Mouse (Mus musculus) liver, embryonic 13.5 days (tissue): ENCODE measurements around the gene Rasgrf1. TPM values are rescaled to one million over a fixed set of nuclear protein-coding genes. Genes with fewer than 3 reads are reported as not detected.
"Not testable (repeated sequence)": the region's sequence is repeated elsewhere in the genome, so short reads cannot be mapped to it uniquely, and the experiment has no call there.

Source experiments
- ATAC-seq: fragments of 200-750 bp; cut with Nextera tagmentation; 2 replicates; pipeline ENCODE4 v1.8.0; 2017; ENCODE audit warnings: low read depth, mild to moderate bottlenecking, moderate number of reproducible peaks, moderate library complexity
- DNase-seq: peaks from one replicate; pipeline ENCODE4 v3.0.0; 2022
- H3K27ac ChIP-seq: fragments of 300-500 bp; sonication (generic); 2 replicates; pipeline ENCODE4 v1.5.1; 2015; ENCODE audit warnings: moderate library complexity, mild to moderate bottlenecking, inconsistent platforms
- H3K27me3 ChIP-seq: fragments of 300-500 bp; sonication (generic); 2 replicates; pipeline ENCODE4 v1.6.1; 2015; ENCODE audit warnings: mild to moderate bottlenecking, inconsistent platforms
- H3K36me3 ChIP-seq: fragments of 300-500 bp; sonication (generic); 2 replicates; pipeline ENCODE4 v1.6.1; 2015; ENCODE audit warnings: mild to moderate bottlenecking, inconsistent platforms
- H3K4me1 ChIP-seq: fragments of 300-500 bp; sonication (generic); replicated peaks from 2 replicates; pipeline ENCODE4 v1.6.1; 2015; ENCODE audit warnings: inconsistent platforms
- H3K4me2 ChIP-seq: fragments of 300-500 bp; sonication (generic); 2 replicates; pipeline ENCODE4 v1.6.1; 2015; ENCODE audit warnings: inconsistent platforms, mild to moderate bottlenecking, moderate library complexity
- H3K4me3 ChIP-seq: fragments of 300-500 bp; sonication (generic); replicated peaks from 2 replicates; pipeline ENCODE4 v1.5.1; 2015; ENCODE audit warnings: mild to moderate bottlenecking, inconsistent platforms
- H3K9ac ChIP-seq: fragments of 300-500 bp; sonication (generic); 2 replicates; pipeline ENCODE4 v1.6.1; 2015; ENCODE audit warnings: mild to moderate bottlenecking, inconsistent platforms
- H3K9me3 ChIP-seq: fragments of 300-500 bp; sonication (generic); replicated peaks from 2 replicates; pipeline ENCODE4 v1.6.1; 2016; ENCODE audit warnings: inconsistent platforms
- WGBS: fragments of 180-500 bp; shearing (Covaris S2); methylation state at CpG from one replicate; pipeline ENCODE4 v1.1.7; 2015; ENCODE audit not compliant: insufficient replicate concordance; 5-methylcytosine and 5-hydroxymethylcytosine counted together
- polyA plus RNA-seq: library from polyadenylated mRNA; unstranded; fragments of >200 nt; fragmentation: Nextera tagmentation; extraction: Ambion mirVana; gene quantifications from 2 replicates; pipeline ENCODE4 v1.2.1, GENCODE M21; 2015

The Rasgrf1 gene
- polyA plus RNA-seq, 1 experiment from 2014 or later: not detected

DNA sequence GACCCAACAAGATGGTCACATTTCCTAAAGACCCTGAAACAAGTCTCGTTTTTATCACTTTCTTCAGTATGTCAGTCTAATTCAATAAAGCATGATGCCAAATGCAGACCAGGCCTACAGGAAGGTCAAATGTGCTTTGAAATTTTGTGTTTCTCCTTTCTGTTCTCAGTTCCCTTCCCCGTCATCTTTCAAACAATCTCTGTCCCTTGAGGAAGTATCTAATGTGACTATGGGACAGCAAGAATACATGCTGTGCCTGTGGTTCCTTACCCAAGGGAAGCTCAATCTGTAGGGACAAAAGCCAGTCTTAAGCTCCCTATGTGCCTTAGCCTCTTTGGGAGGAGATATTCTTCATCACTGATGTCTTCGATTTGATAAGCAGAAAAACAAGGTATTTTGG is 104.9 kb downstream of the Rasgrf1 start:
- Histone ChIP-seq H3K9me3 (no peaks in the 10 kb centered on the region), H3K27me3 (no peaks in the 10 kb centered on the region), H3K4me2 (no peak overlapping the region), H3K9ac (no peak overlapping the region), H3K27ac (no peak overlapping the region), H3K36me3 (no peaks in the 10 kb centered on the region), H3K4me1 (no peaks in the 10 kb centered on the region), H3K4me3 (no peak overlapping the region)
- DNase-seq (no peak), ATAC-seq (no peak)
- 59% methylated on average over 3 of the region's 3 CpGs for WGBS

DNA sequence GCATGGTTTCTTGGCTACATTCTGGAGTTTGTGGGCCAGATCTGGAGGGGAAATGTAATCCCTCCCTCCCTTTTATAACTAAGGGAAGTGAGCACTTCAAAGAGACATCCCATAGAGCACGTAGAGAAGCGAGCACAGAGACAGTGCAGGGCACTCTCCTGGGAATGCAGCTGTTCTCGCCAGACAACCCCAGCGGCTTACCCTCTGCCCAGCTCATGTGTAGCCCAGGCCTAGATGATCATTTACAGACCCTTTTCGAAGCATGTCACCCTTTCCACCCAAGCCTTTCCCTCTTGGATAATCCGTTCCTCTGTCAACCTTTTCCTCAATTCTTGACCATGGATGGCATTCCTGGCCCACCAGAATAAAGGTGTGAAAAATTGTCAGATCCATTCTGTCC is 106.5 kb downstream of the Rasgrf1 start:
- H3K9ac ChIP-seq: no peak overlapping the region

DNA sequence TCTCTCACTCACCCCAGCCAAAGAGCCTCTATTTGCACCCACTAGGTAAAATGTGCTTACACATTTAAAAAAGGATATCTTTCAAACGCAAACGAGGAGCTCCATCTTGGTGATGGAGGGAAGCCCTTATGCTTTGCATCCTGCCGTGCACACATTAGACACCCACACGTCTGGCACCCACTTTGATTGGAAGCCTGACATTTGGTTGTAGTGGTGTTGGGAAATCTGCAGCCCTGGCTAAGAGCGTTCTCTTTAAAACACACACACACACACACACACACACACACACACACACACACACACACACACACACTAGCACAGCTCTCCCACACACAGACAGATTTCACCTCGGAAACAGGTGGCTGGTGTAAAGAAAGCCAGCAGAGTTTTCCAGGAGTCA is 111.2 kb downstream of the Rasgrf1 start:
- Histone ChIP-seq H3K9me3 (no peaks in the 10 kb centered on the region), H3K9ac (no peak overlapping the region), H3K4me1 (no peaks in the 10 kb centered on the region), H3K4me3 (no peak overlapping the region), H3K27ac (no peak overlapping the region), H3K36me3 (no peaks in the 10 kb centered on the region), H3K4me2 (no peak overlapping the region), H3K27me3 (no peaks in the 10 kb centered on the region)
- DNase-seq (no peak), ATAC-seq (no peak)
- WGBS: 70% methylated on average over 6 of the region's 6 CpGs

More for the DNA sequence above, 106.5 kb downstream of the Rasgrf1 start:
- DNase-seq: no peak
- Histone ChIP-seq H3K27ac (no peak overlapping the region), H3K4me1 (no peaks in the 10 kb centered on the region), H3K4me2 (no peak overlapping the region), H3K9me3 (no peaks in the 10 kb centered on the region), H3K4me3 (no peak overlapping the region), H3K36me3 (no peaks in the 10 kb centered on the region), H3K27me3 (no peaks in the 10 kb centered on the region)
- 64% methylated on average over 6 of the region's 6 CpGs for WGBS
- ATAC-seq: no peak

DNA sequence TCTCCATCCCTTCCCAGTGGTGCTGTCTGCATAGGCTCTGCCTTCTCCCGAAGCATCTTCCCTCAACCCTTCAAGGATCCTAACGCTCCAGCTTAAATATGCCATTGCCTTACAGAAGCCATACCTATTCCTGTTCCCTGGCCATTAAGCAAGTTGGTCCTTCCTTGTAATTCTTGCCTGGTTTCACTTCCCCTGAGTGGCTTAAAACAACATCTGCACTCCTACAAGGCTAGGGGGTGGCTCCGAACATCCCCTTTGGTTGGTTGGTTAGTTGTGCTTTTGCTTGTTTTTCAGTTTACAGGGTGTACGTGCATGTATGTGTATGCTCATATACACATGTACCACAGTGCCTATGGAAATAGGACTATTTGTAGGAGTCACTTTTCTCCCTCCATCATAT is 111.7 kb downstream of the Rasgrf1 start:
- ATAC-seq: no peak
- Histone ChIP-seq H3K4me2 (no peak overlapping the region), H3K27ac (no peak overlapping the region), H3K4me1 (no peaks in the 10 kb centered on the region), H3K9ac (no peak overlapping the region), H3K36me3 (no peaks in the 10 kb centered on the region), H3K4me3 (no peak overlapping the region), H3K27me3 (no peaks in the 10 kb centered on the region), H3K9me3 (no peaks in the 10 kb centered on the region)
- WGBS: 63% methylated on average over 4 of the region's 4 CpGs
- DNase-seq: no peak

DNA sequence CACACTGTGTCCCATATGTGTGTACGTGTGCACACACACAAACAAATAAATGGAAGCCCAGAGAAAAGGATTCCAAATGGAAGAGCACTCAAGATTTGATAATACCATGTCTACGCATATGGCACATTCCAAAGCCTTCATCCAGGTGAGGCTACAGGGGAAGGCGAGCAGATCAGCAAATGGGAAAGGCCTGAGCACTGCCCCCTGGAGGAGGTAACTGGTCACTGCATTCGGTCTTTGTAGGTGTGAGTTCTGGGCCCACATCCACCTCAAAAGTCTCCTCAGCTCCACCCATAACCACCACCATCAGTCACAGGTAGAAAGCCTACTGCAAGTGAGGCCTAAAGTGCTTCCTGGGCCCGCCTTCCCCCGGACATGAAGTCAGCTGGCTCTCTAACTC is 118.0 kb downstream of the Rasgrf1 start:
- DNase-seq (no peak), ATAC-seq (no peak)
- Histone ChIP-seq H3K9ac (no peak overlapping the region), H3K4me3 (no peak overlapping the region), H3K4me1 (no peaks in the 10 kb centered on the region), H3K9me3 (no peaks in the 10 kb centered on the region), H3K27me3 (no peaks in the 10 kb centered on the region), H3K4me2 (no peak overlapping the region), H3K27ac (no peak overlapping the region), H3K36me3 (no peaks in the 10 kb centered on the region)
- WGBS: 71% methylated on average over 6 of the region's 6 CpGs

DNA sequence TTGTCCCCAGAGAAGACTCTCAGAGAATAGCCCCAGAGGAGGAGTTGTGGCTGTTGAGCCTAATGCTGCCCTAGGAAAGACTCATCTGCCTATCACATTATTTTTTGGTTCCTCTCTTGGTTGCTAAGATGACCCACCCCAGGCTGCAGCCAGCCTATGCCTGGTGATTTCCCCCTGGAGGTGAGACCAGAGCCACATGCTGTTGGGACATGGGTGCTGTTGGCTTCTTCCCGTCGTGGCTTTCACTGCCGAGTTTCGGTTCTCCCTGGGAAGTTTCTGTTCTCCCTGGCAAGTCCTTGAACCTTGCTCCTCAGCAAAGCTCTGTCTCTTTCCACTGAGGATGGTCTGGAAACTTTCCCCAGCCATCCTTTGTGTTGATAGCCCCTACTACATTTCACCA is 124.2 kb downstream of the Rasgrf1 start:
- H3K4me2 ChIP-seq: no peak overlapping the region
- no peak for ATAC-seq
- no peak overlapping the region for H3K27ac ChIP-seq
- WGBS: 60% methylated on average over 4 of the region's 4 CpGs
- H3K9me3 ChIP-seq: no peaks in the 10 kb centered on the region
- no peak overlapping the region for H3K9ac ChIP-seq
- H3K36me3 ChIP-seq: no peaks in the 10 kb centered on the region
- no peaks in the 10 kb centered on the region for H3K27me3 ChIP-seq
- DNase-seq: no peak
- no peaks in the 10 kb centered on the region for H3K4me1 ChIP-seq
- H3K4me3 ChIP-seq: no peak overlapping the region

DNA sequence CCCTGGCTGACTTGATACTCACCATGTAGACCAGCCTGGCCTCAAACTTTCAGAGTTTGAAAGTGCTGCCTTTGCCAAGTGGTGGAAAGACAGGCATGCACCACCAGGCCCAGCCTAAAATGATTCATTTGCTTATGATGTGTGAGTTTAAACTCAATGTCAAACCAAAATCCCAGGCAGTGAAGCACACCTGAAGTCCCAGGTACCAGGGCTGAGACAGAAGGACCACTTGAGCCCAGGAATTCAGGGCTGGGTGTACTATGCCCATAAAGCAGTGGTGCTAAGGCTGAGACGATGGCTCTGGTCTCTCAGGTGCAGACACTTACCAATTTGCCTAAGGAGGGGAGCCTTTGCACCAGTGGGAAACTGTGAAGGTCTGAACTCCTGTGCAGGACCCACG is 125.5 kb downstream of the Rasgrf1 start:
- H3K4me2 ChIP-seq: no peak overlapping the region
- no peak for DNase-seq
- no peaks in the 10 kb centered on the region for H3K9me3 ChIP-seq
- no peak overlapping the region for H3K27ac ChIP-seq
- no peak overlapping the region for H3K9ac ChIP-seq
- 47% methylated on average over 2 of the region's 2 CpGs for WGBS
- no peaks in the 10 kb centered on the region for H3K36me3 ChIP-seq
- no peaks in the 10 kb centered on the region for H3K4me1 ChIP-seq
- ATAC-seq: no peak
- H3K27me3 ChIP-seq: no peaks in the 10 kb centered on the region
- H3K4me3 ChIP-seq: no peak overlapping the region

DNA sequence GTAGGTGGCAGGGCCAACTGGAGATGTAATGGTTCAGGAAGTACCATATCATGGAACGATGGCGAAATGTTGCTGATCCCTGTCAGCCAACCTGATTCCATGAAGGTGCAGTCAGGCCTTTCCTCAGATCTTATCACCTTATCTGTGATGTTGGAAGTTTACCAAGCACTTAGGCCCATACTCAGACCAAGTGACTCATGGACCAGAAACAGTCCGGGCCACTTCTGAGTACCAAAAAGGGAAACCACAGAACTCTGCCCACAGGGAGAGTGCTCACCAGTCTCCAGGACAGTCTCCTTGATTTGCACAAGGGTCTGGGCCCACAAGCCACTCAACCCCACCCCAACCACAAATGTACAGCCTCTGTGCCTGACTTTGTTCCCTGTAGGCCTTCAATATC is 126.1 kb downstream of the Rasgrf1 start:
- H3K9me3 ChIP-seq: no peaks in the 10 kb centered on the region
- no peak overlapping the region for H3K9ac ChIP-seq
- H3K36me3 ChIP-seq: no peaks in the 10 kb centered on the region
- DNase-seq (no peak), ATAC-seq (no peak)
- no peaks in the 10 kb centered on the region for H3K27me3 ChIP-seq
- 61% methylated on average over 3 of the region's 3 CpGs for WGBS
- no peak overlapping the region for H3K27ac ChIP-seq
- no peak overlapping the region for H3K4me3 ChIP-seq
- H3K4me2 ChIP-seq: no peak overlapping the region
- H3K4me1 ChIP-seq: no peaks in the 10 kb centered on the region

DNA sequence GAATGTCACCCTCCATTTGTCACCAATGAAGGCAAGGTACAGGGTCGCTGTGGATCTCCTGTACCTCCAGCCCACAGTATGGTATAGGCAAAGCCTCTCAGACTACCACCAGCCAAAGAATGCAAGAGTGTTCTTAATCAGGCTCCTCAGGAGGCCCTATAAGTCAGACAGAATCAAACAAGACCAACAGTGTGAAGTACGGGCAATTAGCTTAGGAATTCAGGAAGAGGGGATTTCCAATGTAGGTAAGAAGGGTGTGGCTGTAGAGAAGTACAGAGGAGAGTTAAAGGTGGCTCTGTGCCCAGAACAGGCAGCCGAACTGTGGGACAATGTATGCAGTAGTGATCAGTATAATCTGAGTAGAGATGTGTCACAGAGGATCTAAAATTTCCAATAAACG is 126.6 kb downstream of the Rasgrf1 start:
- DNase-seq (no peak), ATAC-seq (no peak)
- H3K27ac ChIP-seq: no peak overlapping the region
- H3K27me3 ChIP-seq: no peaks in the 10 kb centered on the region
- no peak overlapping the region for H3K4me2 ChIP-seq
- 56% methylated on average over 4 of the region's 4 CpGs for WGBS
- H3K36me3 ChIP-seq: no peaks in the 10 kb centered on the region
- H3K9ac ChIP-seq: no peak overlapping the region
- H3K4me3 ChIP-seq: no peak overlapping the region
- no peaks in the 10 kb centered on the region for H3K4me1 ChIP-seq
- no peaks in the 10 kb centered on the region for H3K9me3 ChIP-seq

DNA sequence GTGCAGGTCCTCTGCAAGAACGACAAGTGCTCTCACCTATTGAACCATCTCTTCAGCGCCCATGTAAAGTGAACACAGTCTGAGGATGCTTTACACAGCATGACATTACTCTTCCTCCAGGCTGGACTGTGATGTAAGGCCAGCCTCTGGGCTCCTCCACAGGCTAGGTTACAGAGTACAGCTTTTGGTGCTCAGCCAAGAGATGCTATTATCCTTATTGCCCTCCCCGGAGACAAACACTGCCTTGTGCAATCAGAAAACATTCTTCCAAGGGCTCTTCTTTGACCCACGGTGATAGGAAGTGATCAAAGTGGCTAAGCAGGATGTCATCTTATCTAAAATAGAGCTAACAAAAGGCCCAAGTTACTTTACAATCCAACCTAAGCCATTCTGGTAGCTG is 128.8 kb downstream of the Rasgrf1 start:
- no peak overlapping the region for H3K4me3 ChIP-seq
- H3K4me2 ChIP-seq: no peak overlapping the region
- no peak overlapping the region for H3K27ac ChIP-seq
- H3K9me3 ChIP-seq: no peaks in the 10 kb centered on the region
- H3K9ac ChIP-seq: no peak overlapping the region
- H3K4me1 ChIP-seq: no peaks in the 10 kb centered on the region
- no peak for DNase-seq
- no peaks in the 10 kb centered on the region for H3K36me3 ChIP-seq
- no peaks in the 10 kb centered on the region for H3K27me3 ChIP-seq
- 48% methylated on average over 4 of the region's 4 CpGs for WGBS
- ATAC-seq: no peak

DNA sequence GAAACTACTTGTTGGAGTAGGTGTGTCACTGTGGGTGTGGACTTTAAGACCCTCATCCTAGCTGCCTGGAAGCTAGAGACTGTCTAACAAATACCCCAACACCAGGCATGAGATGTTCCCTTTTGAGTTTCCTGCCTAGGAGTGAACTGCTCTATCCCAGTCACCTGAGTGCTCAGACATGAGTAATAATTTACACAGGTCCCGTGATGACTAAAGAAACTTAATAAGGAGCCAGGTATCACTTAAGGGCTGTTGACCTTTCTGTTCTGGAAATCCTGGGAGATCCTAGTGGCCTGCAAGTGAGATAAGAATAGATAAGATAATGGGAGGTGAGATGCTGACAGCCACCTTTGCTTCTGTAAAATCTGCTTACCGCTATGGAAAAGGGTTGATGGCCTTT is 131.2 kb downstream of the Rasgrf1 start:
- no peak overlapping the region for H3K4me2 ChIP-seq
- 38% methylated on average over 2 of the region's 2 CpGs for WGBS
- DNase-seq (no peak), ATAC-seq (no peak)
- H3K9me3 ChIP-seq: no peaks in the 10 kb centered on the region
- no peaks in the 10 kb centered on the region for H3K4me1 ChIP-seq
- H3K27ac ChIP-seq: no peak overlapping the region
- no peaks in the 10 kb centered on the region for H3K36me3 ChIP-seq
- no peak overlapping the region for H3K9ac ChIP-seq
- H3K27me3 ChIP-seq: no peaks in the 10 kb centered on the region
- no peak overlapping the region for H3K4me3 ChIP-seq

DNA sequence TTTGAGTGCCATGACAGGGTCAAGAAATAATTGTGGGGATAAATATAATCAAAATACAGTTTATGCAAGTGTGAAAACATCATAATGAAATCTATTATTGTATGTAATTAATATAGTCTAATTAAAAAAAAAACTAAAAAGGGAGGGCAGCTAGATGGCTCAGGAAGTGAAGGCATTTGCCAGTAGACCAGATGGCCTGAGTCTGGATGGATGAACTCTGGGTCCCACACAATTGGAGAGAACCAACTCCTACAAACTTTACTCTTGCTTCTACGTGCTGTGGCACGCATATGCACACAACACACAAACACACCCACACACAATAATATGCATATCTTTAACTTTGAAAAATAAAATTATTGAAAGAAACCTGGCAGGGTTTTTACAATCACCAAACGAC is 131.8 kb downstream of the Rasgrf1 start:
- no peaks in the 10 kb centered on the region for H3K27me3 ChIP-seq
- H3K36me3 ChIP-seq: no peaks in the 10 kb centered on the region
- H3K27ac ChIP-seq: no peak overlapping the region
- H3K4me2 ChIP-seq: no peak overlapping the region
- no peaks in the 10 kb centered on the region for H3K4me1 ChIP-seq
- no peaks in the 10 kb centered on the region for H3K9me3 ChIP-seq
- H3K9ac ChIP-seq: no peak overlapping the region
- H3K4me3 ChIP-seq: no peak overlapping the region
- DNase-seq (no peak), ATAC-seq (no peak)
- WGBS: 74% methylated on average over 3 of the region's 3 CpGs

DNA sequence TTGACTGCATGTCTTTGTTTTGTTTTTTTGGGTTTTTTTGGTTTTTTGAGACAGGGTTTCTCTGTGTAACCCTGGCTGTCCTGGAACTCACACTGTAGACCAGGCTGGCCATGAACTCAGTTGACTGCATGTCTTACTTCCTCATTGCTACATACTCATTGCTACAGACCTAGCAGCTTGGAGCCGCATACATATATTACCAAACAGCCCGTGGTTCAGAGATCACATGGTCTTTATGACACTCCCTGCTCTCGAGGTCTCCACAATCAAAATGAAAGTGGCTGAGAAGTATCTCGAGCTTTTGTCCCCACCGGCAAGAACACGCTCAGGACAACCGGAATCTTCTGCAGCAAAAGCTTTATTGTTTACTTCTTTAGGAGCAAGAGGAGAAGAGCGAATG is 133.2 kb downstream of the Rasgrf1 start:
- not testable (repeated sequence) for DNase-seq, H3K4me3 ChIP-seq, H3K36me3 ChIP-seq, H3K9me3 ChIP-seq, H3K27ac ChIP-seq, H3K9ac ChIP-seq, H3K4me1 ChIP-seq, H3K27me3 ChIP-seq, H3K4me2 ChIP-seq, ATAC-seq
- 71% methylated on average over 8 of the region's 8 CpGs for WGBS
